Mouse (Mus musculus): ENCODE results near the gene Sdc1.
A peak's percentile ranks its signal among the peaks of the same experiment; 100 is the strongest.

The Sdc1 gene

DNA sequence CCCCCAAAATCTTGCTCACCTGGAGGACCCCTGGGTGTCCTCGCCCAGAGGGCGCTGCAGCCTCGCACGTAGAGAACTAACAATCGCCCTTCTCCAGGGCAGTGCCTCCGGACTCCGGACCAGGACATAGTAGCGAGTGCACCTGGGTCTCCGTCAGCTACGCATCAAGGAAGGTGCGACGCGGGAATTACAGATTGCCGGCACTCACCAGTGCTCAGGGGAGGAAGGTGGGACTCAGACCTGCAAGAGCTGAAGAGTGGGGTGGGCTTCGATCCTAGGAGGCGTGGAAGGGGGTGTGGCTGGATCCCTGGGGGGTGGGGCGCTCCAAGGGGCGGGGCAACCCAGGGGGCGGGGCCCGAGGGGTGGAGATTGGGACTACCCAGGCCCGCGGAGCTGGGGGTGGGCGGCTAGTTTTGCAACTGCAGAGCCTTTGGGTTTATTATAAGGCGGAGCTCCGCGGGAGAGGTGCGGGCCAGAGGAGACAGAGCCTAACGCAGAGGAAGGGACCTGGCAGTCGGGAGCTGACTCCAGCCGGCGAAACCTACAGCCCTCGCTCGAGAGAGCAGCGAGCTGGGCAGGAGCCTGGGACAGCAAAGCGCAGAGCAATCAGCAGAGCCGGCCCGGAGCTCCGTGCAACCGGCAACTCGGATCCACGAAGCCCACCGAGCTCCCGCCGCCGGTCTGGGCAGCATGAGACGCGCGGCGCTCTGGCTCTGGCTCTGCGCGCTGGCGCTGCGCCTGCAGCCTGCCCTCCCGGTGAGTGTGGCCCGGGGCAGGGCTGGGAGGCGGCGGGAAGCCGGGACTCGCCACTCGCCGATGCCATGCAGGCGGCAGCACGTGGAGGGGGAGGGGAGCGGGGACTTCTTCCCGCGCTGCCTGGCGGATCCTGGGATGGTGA, at the start of gene Sdc1:
Gene Sdc1 (plus strand): TSS at position 378 of the 898 bp plus-strand sequence.
- peak; percentile 15 for DNase-seq

DNA sequence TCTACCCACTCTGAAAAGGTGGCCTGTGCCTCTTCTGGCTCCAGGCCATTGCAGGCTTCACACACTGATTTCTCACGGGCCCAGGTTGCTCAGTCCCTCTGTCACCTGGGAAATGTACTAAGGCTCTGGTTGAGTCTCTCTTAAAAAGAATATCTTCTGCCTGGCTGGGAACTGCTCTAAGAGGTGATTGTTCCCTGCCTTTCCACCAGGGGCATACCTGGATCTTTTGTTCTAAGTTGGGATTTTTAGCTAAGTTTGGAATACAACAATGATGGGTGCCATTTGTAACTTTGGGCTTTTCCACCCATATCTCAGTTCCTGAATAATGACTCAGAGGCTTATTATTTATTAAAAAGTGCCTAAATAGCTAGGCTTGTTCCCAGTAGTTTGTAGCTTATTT, 44.2 kb upstream of the Sdc1 start:
- DNase-seq = no peak

DNA sequence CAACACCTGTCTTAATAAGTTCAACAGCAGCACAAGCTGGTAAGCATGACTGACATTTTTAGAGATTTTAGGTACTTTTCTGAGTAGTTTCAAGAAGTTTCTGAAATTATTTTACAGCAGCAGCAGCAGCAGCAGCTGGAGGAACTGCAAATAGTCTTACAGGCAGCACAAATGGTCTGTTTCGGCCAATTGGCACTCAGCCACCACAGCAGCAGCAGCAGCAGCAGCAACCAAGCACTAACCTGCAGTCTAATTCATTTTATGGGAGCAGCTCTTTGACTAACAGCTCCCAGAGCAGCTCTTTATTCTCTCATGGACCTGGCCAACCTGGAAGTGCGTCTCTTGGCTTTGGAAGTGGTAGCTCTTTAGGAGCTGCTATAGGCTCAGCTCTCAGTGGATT, 42.4 kb upstream of the Sdc1 start:
- no peak for DNase-seq

DNA sequence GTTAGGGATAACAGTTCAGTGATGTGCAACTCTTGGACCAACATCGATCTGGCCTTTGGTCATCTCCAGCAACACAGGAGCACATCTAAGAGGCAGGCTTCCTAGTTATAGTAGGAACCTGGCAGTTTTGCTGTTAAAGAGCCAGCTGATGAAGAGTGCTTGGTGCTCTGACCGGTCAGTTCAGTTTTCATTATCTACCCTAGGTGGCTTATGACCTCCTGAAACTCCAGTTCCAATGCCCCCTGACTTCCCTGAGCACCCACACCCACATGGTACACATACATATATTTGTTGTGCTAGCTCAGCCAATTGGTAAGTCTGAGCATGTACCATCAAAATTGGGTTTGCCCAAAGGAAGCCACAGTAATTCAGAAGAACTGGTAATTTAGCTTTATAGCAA, 17.5 kb upstream of the Sdc1 start:
- no peak for DNase-seq

DNA sequence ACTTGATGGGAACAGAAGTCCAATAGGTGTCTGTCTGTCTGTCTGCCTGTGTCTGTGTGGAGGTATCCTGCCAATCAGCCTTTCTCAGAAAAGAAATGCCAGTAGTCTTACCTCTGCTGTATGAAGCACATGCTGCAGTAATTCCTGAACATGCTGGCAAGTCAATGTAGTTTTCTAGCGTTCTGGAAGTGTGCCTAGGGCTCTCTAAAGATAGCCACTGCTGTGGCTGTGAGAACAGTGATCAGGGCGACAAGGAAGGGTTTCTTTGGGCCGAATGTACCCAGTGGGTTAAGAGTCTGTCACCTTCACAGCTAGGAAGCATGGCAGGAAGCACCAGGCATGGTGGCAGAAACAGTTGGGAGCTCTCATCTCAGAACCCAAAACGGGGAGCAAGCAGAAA, 17.0 kb upstream of the Sdc1 start:
- DNase-seq = no peak

DNA sequence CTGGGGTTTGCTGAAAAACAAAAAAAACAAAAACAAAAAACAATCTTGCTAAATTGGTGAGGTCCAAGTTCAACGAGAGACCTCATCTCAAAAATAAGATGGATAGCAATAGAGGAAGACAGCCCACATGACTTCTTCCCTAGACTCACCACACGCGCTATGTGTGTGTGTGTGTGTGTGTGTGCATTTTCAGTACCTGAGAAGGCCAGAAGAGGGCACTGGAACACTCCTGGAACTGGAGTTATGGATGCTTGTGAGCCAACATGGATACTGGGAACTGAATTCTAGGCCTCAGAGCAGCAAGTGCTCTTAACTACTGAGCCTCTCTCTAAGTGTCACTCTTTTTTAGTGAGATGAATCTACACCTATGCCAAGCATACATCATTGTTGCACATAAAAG, 13.1 kb upstream of the Sdc1 start:
- no peak for DNase-seq

DNA sequence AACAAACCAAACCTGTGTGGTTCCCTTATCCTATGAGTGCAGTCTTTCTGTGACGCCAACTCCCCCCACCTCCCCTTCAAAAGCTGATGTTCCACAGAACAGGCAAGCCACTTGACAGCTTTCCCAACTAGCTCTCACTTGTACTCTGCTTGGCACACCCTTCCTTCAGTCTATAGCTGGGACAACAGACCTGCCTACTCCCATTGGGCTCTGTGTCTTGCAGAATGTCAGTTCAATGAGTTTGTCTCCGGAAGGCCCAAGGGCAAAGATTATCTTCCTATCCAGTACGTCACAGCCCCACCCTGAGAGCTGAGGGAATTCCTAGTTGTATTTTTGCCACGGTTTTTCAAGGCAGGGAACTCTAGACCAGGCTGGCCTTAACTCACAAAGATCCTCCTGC, 12.0 kb upstream of the Sdc1 start:
- DNase-seq = no peak

DNA sequence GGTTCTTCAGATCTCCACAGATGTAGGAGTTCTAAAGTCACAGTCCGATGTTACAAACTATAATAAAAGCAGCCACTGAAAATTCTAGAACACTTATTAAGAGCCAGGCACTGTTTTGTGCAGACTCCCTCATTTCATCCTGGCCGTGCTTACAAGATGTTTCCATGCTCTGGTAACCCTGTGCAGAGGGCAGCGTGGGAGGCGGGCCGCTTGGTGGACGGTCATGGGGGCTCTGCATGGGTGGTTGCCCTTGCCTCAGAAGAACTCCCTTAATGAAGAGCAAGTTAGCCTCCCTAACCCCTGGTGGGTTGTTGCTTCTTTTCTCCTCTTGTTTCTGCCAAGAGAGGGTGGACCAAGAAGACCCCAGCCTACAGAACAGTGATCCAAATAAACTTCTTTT, 11.3 kb upstream of the Sdc1 start:
- no peak for DNase-seq

DNA sequence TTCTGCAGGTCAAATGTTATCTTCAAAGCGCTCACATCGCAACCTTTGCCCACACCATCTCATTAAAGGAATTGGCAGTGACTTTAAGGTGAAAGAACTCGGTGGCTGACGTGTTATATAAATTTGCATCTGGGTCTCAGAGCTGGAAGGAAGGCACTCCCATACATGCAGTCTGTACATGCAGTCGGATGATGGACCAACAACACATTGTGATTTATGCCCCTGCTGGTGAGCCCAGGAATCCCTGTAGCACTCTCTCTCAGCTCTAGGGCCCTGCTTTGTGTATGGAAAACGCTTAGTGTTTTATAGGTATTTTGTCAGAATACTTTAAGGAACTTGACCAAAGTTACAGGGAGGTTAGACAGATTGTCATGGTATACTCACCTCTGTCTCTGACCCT, 10.6 kb upstream of the Sdc1 start:
- DNase-seq = no peak

DNA sequence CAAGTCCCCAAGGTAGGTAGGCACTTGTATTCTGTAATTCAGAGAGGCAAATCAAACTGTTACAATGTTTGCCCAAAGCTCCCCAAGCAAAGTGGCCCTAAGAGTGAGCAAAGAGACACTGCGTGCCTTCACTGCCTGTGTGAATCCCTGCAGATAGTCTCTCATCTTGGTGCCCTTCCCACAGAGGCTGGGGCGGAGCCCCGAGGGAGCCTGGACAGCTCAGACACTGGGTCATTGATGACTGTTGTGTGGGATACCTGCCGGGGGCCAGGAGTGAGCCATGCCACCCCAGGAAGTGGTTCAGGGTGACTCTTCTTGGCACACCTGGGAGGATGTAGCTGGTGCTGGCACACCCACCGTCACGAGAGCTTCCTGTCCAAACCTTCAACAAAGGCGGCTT, 10.1 kb upstream of the Sdc1 start:
- DNase-seq = no peak

DNA sequence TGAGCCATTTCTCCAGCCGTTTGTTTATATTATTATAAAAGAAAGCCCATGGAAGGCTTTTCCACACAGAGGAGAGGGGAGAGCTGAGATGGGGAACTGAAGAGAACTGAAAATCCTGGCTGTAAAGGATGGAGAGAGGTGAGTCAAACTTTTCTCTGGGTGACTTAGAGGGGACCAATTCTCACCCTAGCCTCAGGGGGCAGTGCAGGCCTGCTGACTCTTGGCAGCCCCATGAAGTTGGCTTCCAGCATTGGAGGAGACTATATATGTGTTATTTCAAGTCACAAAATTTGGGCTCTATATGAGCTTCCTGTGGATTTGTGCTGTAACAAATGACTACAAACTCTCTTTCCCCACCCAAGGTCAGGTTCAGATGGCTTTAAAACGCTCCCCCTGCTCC, 8.5 kb upstream of the Sdc1 start:
- DNase-seq = no peak

DNA sequence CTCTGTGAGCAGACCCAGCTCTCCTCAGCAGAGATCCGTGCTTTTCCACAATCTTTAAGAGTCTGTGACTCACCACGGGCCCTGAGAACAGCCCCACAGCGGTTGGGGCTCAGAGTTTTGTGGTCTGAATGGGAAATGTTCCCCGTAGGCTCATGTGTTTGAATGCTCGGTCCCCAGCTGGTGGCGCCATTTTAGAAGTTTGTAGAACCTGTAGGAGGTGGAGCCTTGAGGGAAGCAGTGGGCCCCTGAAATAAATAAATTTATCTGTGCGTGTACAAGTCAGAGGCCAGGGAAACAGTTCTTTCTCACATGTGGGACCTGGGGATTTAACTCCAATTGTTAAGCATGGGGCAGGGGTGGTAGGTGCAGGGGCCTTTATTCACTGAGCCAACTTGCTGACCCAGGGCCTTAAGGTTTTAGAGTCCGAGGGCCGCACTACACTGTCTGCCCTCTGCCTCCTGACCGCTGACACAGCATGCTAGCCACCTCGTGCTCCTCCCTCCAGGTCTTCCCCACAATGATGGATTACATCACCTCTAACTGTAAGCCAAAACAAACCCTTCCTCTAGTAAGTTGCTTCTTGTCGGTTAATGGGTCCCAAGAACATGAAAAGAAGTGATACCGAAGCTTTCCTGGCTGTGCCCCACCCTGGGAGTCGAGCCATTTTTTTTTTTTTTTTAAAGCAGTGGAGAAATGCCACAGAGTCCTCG, 6.7 kb upstream of the Sdc1 start:
- no peak for DNase-seq

DNA sequence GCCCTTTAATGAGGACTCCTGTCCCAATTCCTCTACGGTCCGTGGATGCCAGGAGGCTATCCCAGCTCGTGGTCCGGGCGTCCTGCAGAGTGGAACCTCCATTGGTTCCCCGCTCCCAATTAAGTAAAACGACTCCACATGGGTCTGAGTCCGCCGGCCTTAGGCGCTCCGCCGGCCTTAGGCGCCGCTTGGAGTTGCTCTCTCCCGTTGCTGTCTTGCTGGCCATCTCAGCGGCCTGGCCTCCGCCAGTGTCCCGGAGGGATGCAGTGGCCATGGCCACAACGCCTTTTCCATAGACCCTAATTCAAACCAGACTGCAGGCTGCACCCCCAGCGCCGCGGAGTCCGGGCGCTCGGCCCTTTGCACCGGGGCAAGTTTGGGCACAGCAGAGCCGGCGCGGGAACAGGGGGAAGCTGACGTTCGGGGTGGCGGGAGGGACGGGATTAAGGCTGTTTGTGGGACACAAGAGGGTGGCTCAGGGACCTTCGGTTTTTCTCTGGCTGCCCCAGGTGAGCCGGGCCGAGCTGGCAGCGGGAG, 789 bp downstream of the Sdc1 start:
- no peak for DNase-seq

DNA sequence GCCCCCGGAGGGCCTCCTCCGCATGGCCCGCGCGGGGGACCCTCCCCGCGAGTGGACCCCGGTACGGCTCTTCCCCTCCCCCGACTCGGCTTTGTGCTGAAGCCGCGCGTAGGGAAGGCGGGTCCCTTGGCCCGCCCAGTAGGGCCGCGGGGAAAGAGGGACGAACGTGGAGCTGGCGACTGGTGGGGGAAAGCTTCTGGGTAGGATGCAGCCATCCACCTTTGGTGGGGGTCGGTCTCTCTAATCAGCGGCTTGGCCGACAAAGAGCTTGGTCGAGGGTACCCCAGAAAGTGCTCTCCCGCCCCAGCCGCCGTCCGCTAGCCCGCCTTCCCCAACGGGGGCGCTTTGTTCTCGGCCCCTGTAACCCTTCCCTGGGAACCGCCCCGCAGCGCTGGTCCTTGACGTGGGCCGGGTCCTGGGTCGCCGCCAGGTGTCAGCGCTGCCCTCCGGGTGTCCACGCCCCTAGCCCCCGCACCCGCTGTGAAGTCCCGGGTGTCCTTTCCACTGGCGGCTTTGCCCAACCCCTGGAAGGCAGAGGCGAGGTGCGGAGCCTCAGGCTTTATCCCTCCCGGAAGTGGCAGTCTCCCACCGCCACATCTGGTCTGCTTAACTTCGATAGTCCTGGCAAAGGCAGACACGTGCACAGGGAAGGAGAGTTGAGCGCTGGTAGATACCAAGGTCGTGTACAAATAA, 1.5 kb downstream of the Sdc1 start:
- no peak for DNase-seq

DNA sequence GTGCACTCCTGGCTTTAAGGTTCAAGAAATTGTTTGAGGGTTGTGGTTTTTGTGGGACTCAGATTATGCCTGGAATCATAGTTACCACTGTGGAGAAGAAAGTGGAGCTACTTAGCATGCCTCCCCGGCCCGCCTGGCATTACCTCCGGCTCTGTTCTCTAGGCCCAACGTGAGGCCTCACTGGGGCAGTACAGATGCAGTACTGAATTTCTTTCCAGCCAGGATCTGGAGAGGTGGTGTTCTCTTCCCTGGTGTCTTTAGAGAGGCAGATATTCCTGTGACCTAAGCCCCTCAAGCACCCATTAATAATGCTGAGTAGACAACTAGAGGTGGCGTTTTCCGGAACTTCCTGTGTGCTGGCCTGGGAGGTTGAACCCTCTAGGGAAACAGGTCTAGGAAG, 2.2 kb downstream of the Sdc1 start:
- DNase-seq = no peak

DNA sequence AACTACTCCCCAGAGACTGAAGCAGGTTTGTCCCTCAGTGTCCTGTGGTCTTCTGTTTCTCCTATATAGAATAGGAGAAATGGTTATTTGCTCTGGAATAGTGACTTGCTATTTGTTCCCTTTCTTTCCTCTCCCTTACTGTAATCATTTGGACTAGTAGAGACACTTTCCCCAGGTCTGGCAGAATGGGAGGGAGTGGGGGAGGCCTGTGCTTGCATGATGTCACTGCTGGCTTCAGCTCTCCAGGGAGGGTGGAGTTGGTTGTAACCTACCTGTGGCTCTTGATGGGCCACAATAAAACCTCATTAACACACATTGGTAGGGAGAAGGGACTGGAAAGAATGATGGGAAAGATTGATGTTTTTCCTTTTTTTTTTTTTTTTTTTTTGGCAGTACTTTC, 3.1 kb downstream of the Sdc1 start:
- no peak for DNase-seq

DNA sequence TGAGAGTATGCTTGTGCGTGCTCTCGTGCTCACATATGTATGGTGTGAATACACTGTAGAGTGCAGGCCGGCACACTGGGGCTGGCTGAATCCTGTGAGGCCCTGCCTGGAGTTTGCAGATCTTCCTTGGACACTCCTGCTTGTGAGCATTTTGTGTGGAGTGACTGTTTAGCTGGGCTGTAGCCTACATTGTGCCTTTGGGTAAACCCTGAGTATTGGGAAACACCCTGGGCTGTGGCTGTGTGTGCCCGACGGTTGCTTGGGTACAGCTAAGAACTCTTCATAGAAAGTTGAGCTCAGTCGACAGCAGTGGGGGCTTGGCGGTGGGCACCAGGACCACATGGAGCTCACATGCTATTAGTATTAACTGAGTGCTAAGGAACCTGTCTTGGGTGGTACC, 5.1 kb downstream of the Sdc1 start:
- no peak for DNase-seq

DNA sequence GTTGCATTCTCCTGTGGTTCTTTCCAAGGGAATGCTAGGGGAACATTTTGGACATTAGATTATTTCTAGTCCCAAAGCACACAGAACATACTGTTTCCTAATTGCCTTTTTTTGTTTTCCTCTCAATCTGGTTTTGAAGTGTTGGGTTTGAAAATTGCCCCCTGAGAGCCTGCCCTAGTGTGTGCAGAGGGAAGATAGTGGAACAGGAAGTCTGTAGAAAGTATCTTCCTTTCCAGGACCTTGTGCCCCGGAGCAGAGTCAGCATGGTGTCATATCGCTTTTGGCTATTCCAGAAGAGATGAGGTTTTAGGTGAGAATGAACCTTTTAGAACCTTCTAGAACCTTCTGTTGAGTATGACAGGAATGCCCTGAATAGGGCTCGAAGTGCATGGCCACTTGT, 5.6 kb downstream of the Sdc1 start:
- DNase-seq = no peak

DNA sequence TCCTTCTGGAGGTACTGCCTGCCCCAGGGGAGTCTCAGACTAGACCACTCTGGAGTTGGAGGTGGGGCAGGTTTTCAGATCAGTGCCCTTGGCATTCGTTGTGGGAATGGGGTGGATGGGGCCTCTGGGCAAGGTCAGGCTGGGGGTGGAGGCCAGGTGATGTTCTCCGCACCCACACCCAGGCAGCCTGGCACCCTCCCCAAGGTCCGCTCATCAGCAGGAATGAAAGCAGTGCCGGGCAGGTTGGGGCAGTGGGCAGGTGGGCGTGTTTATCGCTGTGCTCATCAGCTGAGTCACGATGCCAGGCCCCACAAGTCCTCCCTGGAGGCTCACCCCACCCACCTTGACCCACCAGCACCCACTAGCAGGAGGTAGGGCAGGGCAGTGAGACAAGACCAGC, 7.0 kb downstream of the Sdc1 start:
- no peak for DNase-seq

DNA sequence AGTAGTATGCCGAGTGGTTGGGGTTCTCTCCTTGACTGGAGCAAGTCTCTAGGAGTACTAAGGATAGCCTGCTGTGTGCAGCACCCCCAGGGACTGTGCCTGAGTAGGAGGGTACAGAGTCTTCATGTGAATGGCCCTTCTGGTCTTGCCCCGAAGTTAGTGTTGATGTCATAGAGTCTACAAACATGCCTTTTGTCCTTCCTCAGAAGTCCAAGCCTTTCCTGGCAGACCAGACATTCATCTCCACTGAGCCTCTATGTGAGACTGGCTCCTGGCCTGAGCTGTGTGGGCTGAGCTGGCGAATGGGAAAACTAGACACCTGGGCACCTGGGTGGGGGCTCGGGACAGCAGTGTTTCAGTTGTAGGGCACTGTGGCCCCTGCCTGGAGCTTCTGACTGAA, 8.7 kb downstream of the Sdc1 start:
- no peak for DNase-seq

DNA sequence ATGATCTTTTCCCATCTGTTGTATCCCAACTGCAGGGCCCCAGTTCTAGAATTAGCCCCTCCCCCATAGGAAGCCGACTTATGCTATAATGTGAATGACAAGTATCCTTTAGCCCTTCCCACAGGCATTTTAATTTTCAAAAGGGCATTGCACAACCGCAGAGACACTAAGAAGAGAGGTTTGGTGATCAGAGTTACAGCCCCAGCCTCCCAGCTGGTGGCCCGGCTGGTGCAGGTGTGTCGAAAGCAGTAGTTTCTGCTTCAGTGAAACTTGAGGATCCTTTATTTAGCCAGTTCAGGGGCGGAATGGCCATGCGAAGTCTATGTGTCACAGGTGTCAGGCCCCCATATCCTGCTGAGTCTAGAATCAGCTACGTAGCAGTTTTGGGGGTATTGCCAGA, 10.0 kb downstream of the Sdc1 start:
- DNase-seq = no peak

DNA sequence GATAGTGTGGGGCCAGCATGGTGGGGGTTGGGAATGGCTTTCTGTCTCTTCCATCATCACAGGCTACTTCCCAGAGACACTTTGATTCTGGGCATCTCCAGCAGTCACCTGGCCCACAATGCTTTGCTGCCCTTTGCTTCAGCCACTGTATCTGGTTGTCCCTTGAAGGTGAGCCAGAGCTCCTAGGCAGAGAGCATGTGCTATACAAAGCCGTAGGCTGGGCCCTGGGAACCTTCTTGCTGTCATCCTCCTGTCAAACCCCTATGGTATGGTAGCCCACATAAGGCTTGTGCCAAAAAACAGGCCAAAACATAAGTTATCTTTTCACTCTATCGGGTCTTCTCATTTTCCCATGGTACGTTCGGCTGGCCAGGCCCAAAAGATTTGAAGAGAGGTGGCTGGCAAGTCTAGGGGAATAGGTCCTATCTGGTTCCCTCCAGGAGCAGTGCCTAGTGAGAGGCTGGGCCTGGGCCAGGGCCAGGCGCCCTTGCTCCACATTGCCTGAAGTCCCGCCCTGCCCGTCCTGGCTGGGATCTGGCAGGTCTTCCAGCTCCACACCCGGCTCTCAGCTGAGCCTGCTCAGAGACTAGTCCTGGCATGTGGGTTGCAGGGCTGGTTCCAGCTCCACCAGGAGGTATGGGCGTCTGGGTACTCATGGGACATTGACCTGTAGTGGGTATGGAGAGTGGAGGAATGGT, 10.7 kb downstream of the Sdc1 start:
- no peak for DNase-seq

DNA sequence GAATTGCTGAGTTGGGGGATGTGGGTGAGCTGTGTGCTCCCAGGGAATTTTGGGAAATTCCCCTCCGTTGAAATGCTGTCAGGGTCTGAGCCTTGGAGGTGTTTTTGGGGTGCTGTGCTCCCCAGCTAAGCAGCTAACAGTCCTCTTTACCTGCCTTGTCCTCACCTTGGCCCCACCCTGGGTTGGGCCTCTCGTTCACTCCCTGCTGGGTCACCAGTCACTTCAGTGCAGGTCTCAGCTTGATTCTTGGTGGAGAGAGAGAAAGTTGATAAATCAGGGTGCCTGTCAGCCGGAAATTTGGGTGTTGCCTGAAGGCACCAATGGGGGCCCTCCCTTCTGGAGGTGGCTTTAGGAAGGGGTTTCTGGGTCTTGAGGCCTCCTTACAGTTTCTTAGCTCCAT, 11.4 kb downstream of the Sdc1 start:
- no peak for DNase-seq

All from layer of hippocampus, adult 9-11 months (tissue).